Mouse (Mus musculus): Measurements from ENCODE around the gene Engase. TPM values are rescaled to one million over a fixed set of nuclear protein-coding genes. Genes with fewer than 3 reads are reported as not detected.

Engase gene
- polyA plus RNA-seq, 1 experiment from 2014 or later, result 5.4 TPM

DNA sequence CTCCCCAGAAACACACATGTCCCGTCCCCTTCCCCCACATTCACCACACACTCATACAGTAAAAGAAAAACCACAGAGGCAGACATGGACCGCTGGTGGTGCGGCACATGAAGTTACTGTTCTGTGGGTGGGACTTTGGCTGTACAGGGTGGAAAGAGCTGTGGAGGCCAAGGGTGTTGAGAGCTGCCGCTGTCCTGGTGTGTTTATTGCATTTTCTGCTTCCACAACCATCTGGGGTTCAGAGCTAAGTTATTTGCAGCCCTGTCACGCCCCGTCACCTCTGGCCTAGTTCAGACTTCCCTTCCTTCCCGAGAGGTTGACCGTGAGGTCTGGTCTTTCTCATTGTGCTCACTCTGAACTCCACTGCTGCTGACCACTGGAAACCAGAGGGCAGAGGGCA is 17.6 kb upstream of the Engase start:
- Histone ChIP-seq H3K27ac (peak overlapping the region; percentile 60), H3K36me3 (no peaks in the 10 kb centered on the region), H3K9ac (no peak overlapping the region), H3K9me3 (replicated peaks) (0 out of 2 replicates have a peak, but pooled peaks cover 3% of the 10 kb centered on the region), H3K4me3 (replicated peaks) (no peak overlapping the region), H3K4me1 (peaks cover 12% of the 10 kb centered on the region), H3K4me2 (peak overlapping the region; percentile 30), H3K27me3 (no peaks in the 10 kb centered on the region)
- 0 out of 2 replicates have a peak, but pooled peaks have one; percentile 60 for ATAC-seq (replicated peaks; ENCODE audit: low FRiP score)
- 12% methylated on average over 8 of the region's 8 CpGs for WGBS

DNA sequence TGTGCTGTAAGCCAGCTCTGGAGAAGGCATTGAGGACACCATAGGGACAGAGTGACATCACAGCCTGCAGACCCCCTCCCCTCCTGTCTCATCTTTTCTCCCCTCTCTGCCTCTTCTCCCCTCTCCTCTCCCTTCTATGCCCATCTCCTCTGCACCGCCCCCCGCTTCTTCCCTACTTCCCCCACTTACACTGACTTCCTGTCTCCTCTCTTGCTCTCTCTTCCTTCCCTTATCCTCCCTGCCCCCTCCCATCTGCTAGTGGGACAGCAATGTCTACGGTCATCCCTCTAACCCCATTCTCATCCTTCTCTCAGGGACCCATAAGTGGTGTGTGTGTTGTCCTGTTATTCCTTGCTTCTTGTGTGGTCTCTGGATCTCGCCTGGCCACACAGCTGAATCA is 17.1 kb upstream of the Engase start:
- no peak overlapping the region for H3K4me3 ChIP-seq (replicated peaks)
- peak overlapping the region; percentile 60; the same call in 1 of the 2 replicates for H3K27ac ChIP-seq
- H3K9ac ChIP-seq, result no peak overlapping the region
- 57% methylated on average over 4 of the region's 4 CpGs for WGBS
- H3K4me1 ChIP-seq, result peaks cover 12% of the 10 kb centered on the region
- no peak for ATAC-seq (replicated peaks; ENCODE audit: low FRiP score)
- H3K36me3 ChIP-seq, result no peaks in the 10 kb centered on the region
- H3K4me2 ChIP-seq, result peak overlapping the region; percentile 30
- no peaks in the 10 kb centered on the region for H3K27me3 ChIP-seq
- 0 out of 2 replicates have a peak, but pooled peaks cover 3% of the 10 kb centered on the region for H3K9me3 ChIP-seq (replicated peaks)

DNA sequence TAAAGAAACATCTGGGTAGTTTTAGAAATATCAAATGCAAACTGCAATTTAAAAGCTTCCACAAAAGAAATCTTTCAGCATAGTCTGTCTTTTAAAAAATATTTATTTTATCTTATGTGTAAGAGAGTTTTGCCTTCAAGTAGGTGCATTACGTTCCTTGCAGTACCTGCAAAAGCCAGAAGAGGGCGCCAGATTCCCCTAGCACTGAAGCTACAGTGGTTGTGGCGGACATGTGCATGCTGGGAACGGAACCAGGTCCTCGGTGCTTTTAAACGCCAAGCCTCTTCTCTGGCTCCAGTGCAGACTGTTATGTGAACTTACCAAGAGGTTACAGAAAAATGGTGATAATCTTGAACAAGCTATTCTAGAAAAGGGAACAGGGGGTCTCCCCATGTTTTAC is 16.3 kb upstream of the Engase start:
- peaks cover 12% of the 10 kb centered on the region for H3K4me1 ChIP-seq
- H3K27me3 ChIP-seq, result no peaks in the 10 kb centered on the region
- no peak overlapping the region for H3K4me2 ChIP-seq
- H3K36me3 ChIP-seq, result no peaks in the 10 kb centered on the region
- no peak overlapping the region for H3K4me3 ChIP-seq (replicated peaks)
- no peak for ATAC-seq (replicated peaks; ENCODE audit: low FRiP score)
- WGBS, result 68% methylated on average over 6 of the region's 6 CpGs
- no peak overlapping the region for H3K9ac ChIP-seq
- H3K9me3 ChIP-seq (replicated peaks), result 0 out of 2 replicates have a peak, but pooled peaks cover 3% of the 10 kb centered on the region
- no peak overlapping the region for H3K27ac ChIP-seq

DNA sequence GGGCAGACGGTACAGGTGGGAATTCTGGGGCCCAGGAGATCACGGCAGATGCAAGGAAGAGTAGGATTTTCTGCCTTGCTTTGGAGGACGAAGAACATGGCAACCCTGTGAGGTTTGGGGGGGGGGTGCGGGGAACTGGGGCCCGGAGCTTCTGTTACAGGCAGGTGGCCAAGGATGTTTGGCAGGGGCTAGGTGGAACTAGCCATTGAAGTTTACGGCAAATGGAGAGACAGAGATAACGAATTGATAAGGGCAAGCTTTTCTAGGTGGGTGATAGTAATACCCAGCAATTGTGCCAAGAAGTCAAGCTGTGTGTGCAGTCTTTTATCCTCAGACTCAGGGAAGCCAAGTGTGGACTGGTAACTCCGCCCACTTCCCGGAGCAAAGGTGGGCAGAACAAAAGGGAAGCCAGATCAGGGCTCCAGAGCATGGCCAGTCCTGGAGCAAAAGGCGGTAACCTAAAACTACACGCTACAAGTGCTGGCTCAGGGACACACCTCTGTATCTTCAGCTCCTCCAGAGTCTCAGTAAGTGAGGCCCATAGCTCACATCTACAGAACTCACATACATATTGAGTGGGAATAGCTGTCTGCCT is 9.1 kb upstream of the Engase start:
- Histone ChIP-seq H3K27me3 (no peaks in the 10 kb centered on the region), H3K4me2 (no peak overlapping the region), H3K4me3 (replicated peaks) (no peak overlapping the region), H3K4me1 (peaks cover 25% of the 10 kb centered on the region), H3K9ac (no peak overlapping the region), H3K9me3 (replicated peaks) (no peaks in the 10 kb centered on the region), H3K36me3 (no peaks in the 10 kb centered on the region), H3K27ac (no peak overlapping the region)
- no peak for ATAC-seq (replicated peaks; ENCODE audit: low FRiP score)
- WGBS, result 59% methylated on average over 11 of the region's 11 CpGs

DNA sequence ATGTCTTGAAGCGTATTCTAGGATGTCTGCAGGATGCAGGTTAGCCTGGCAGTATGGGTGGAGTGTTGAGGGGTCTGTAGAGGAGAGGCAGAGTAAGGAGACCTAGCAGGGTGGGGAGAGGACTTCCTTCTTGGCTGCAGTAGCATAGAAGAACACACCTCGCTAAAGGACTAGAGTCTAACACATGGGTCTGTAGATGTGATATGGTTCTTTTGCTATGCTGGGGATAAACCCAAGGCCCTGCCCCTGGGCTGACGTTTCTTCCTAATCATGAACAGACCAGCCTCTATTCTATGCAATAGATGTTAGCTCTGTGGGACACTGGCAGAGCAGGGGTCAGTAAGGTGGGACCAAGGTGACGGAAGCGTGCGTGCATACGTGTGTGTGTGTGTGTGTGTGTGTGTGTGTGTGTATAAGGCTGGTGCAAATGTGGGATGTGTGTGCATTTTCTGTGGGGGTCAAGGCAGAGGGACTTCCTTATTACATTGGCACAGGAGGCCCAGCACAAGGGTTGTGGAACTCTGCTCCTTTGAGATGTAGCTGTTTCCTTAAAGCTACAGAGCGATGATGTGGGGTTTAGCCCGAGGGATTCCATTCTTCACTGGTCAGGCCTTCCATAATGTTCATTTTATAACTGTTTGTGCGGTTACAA is 7.0 kb upstream of the Engase start:
- Histone ChIP-seq H3K9ac (no peak overlapping the region), H3K36me3 (no peaks in the 10 kb centered on the region), H3K4me3 (replicated peaks) (no peak overlapping the region), H3K27me3 (no peaks in the 10 kb centered on the region), H3K4me1 (peaks cover 28% of the 10 kb centered on the region), H3K9me3 (replicated peaks) (no peaks in the 10 kb centered on the region), H3K27ac (peak overlapping the region; percentile 70), H3K4me2 (no peak overlapping the region)
- ATAC-seq (replicated peaks; ENCODE audit: low FRiP score), result no peak
- 85% methylated on average over 10 of the region's 10 CpGs for WGBS

DNA sequence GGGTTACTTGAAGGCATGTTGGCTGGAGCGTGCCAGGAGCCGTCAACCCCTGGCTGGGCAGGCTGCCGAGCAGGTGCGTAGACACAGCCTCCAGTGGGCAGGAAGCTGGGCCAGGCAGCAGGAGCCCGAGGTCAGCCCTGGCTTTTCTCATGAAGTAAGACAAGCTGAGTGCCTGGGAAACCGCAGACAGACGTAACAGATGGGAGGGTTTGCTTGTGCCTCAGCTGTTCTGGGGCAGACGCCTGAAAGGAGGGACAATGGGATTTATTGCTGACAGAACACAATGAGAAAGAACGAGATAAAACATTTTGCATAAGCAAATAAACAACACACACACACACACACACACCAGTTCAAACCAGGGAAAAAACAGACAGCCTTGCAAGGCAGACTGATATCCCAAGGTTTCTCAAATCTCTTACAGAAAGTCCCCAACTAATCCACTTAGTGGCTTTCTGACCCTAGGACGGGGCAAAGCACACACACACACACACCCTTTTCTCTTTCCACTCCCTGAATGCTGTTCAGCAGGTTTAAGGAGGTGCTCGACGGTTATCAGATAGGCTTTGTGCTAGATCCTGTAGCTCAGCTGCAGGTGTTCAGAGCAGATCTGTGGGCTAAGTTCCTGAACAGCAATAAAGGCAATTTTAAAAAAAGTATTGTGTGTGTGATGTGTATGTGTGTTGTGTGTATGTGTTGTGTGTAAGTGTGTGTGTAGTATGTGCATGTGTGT is 6.2 kb upstream of the Engase start:
- H3K4me1 ChIP-seq, result peaks cover 28% of the 10 kb centered on the region
- no peak overlapping the region for H3K4me2 ChIP-seq
- ATAC-seq (replicated peaks; ENCODE audit: low FRiP score), result no peak
- peak overlapping the region; percentile 70 for H3K27ac ChIP-seq
- no peaks in the 10 kb centered on the region for H3K9me3 ChIP-seq (replicated peaks)
- no peak overlapping the region for H3K4me3 ChIP-seq (replicated peaks)
- H3K27me3 ChIP-seq, result no peaks in the 10 kb centered on the region
- no peaks in the 10 kb centered on the region for H3K36me3 ChIP-seq
- 27% methylated on average over 12 of the region's 12 CpGs for WGBS
- H3K9ac ChIP-seq, result no peak overlapping the region

DNA sequence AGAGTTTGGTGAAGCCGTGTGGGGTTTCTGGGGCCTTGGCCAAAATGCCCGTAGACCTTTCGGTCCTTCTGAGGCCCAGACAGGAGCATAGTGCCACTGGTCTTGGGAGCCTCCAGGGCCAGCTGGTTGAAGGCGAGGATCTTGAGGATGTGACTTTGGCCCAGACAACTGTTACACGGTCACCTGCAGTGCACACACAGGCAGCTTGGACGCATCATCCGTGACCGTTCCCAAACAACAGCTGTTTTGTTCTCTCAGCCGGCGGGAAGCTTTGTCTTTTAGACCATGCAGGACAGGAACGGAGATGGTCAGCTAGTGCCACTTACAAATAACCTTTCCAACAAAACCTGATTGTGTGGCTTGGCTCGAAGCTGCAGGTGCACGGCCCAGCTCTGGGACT is 5.0 kb upstream of the Engase start:
- H3K27ac ChIP-seq, result peak overlapping the region; percentile 75
- 61% methylated on average over 13 of the region's 13 CpGs for WGBS

DNA sequence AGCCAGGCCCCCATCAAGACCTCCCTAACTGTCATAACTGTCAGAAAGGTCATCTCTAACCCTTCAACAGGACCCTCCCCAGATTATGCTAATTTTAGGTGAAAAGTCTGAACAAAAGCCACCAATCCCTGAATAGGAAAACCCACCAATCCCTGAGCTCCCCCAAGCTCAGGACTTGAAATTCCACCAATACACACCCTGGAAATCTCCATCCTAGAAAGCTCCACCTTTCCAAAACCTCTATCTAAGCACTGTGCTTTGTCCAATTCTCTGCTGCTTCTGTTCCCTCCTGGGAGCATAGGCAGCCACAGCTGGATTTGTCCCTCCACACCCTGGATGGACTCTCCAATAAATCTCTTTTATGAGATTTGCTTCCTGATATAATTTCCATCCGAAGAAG is 3.5 kb upstream of the Engase start:
- Histone ChIP-seq H3K4me3 (replicated peaks) (no peak overlapping the region), H3K9me3 (replicated peaks) (no peaks in the 10 kb centered on the region), H3K27ac (no peak overlapping the region), H3K27me3 (no peaks in the 10 kb centered on the region), H3K4me2 (no peak overlapping the region), H3K4me1 (peaks cover 29% of the 10 kb centered on the region), H3K9ac (no peak overlapping the region), H3K36me3 (no peaks in the 10 kb centered on the region)
- ATAC-seq (replicated peaks; ENCODE audit: low FRiP score), result no peak
- 41% methylated on average over 1 of the region's 1 CpGs for WGBS

More for the DNA sequence above, 5.0 kb upstream of the Engase start:
- no peak overlapping the region for H3K4me2 ChIP-seq
- no peak for ATAC-seq (replicated peaks; ENCODE audit: low FRiP score)
- no peaks in the 10 kb centered on the region for H3K27me3 ChIP-seq
- H3K4me3 ChIP-seq (replicated peaks), result no peak overlapping the region
- no peaks in the 10 kb centered on the region for H3K36me3 ChIP-seq
- no peaks in the 10 kb centered on the region for H3K9me3 ChIP-seq (replicated peaks)
- no peak overlapping the region for H3K9ac ChIP-seq
- H3K4me1 ChIP-seq, result peaks cover 28% of the 10 kb centered on the region

DNA sequence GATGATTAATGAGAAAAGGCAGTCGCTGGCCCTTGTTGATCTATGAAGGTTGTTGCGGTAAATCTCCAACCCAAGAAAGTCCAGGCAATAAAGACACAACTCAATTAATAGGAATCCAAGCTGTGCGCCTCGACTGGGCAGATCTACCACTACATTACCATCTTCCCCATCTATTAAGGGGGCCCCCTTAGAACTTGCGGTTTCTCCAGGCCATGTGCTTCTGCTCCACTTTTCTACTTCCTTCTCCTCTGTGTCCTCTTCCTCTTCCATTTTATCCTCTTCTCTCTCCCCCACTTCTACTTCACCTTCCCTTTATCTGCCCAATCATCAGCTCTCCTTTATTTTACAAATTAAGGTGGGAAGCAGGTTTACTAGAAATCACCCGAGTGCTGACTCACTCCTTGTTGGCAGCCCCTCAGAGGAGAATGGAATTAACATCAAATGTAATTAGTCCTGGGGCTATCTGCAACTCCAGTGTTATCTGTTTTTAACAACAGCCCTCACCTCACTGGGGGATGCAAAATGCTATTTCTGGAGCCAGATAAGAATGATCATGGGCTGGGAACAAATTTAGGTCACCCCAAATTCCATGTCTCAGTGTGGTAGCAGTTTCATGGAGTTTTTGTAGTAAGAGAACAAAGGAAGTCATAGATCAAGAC is 2.7 kb upstream of the Engase start:
- no peak for ATAC-seq (replicated peaks; ENCODE audit: low FRiP score)
- no peak overlapping the region for H3K4me3 ChIP-seq (replicated peaks)
- H3K27ac ChIP-seq, result no peak overlapping the region
- H3K27me3 ChIP-seq, result no peaks in the 10 kb centered on the region
- H3K4me2 ChIP-seq, result no peak overlapping the region
- peaks cover 29% of the 10 kb centered on the region for H3K4me1 ChIP-seq
- H3K9ac ChIP-seq, result no peak overlapping the region
- WGBS, result 77% methylated on average over 6 of the region's 6 CpGs
- no peaks in the 10 kb centered on the region; the same call in 1 of the 2 replicates for H3K36me3 ChIP-seq
- no peaks in the 10 kb centered on the region for H3K9me3 ChIP-seq (replicated peaks)

DNA sequence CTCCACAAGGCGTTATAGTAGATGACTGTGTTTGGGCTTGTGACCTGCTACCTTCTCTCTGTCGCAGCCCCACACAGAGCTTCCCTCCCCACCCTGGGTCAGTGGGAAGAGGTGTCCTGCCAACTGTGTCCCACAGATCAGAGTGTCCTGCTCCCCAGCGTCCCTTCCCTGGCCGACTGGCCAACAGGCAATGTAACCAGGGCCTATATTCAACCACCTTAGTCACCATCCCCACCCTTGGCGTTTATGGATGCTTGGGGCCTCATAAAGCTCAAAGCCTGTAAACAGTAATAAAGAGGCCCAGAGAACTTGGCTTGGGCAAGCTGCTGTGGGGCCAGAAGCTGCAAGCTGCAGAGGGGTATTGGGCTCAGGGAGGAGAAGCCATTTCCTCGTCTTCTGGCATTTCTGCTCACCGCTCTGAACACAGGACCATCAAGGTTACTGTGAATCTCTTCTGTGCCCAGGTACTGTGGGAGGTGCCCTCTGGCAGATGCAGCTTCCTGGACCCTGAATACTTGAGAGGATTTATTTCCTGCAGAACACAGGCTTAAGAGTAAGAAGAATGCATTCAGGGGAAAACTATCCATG is 1.0 kb upstream of the Engase start:
- H3K9ac ChIP-seq, result no peak overlapping the region
- WGBS, result 52% methylated on average over 7 of the region's 7 CpGs
- ATAC-seq (replicated peaks; ENCODE audit: low FRiP score), result no peak
- H3K36me3 ChIP-seq, result peaks cover 5% of the 10 kb centered on the region; the same call in 1 of the 2 replicates
- no peak overlapping the region for H3K4me2 ChIP-seq
- no peaks in the 10 kb centered on the region for H3K9me3 ChIP-seq (replicated peaks)
- no peak overlapping the region for H3K27ac ChIP-seq
- H3K4me1 ChIP-seq, result peaks cover 21% of the 10 kb centered on the region
- H3K27me3 ChIP-seq, result no peaks in the 10 kb centered on the region
- no peak overlapping the region for H3K4me3 ChIP-seq (replicated peaks)

DNA sequence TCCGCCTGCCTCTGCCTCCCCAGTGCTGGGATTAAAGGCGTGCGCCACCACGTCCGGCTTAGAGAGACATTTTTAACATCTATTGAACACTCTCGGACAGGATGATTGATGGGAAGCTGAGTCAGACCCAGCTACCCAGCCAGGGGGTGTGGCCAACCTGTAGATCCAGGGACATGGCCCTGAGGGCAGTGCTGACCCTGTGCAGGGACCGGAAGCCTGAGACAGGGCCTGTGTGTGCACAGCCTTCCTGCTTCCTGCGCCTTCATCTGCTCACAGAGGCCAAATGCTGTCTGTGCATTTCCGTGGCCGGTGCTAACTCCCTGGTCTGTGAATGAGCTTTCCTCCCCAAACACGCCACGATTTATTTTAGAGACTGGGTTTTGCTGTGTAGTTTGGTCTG is 3.1 kb downstream of the Engase start:
- Histone ChIP-seq H3K27me3 (no peaks in the 10 kb centered on the region), H3K4me2 (no peak overlapping the region), H3K27ac (peak overlapping the region; percentile 49; the same call in 1 of the 2 replicates), H3K9ac (no peak overlapping the region), H3K9me3 (replicated peaks) (no peaks in the 10 kb centered on the region), H3K36me3 (peaks cover 24% of the 10 kb centered on the region), H3K4me1 (peaks cover 8% of the 10 kb centered on the region), H3K4me3 (replicated peaks) (no peak overlapping the region)
- WGBS, result 76% methylated on average over 12 of the region's 12 CpGs
- ATAC-seq (replicated peaks; ENCODE audit: low FRiP score), result no peak
